Mouse (Mus musculus) monocyte, adult 5-6 weeks (primary cell): ENCODE measurements around the gene Eif4a3. TPM values are rescaled to one million over a fixed set of nuclear protein-coding genes. Genes with fewer than 3 reads are reported as not detected.
A peak's percentile ranks its signal among the peaks of the same experiment; 100 is the strongest.
"Not testable (repeated sequence)": the region's sequence is repeated elsewhere in the genome, so short reads cannot be mapped to it uniquely, and the experiment has no call there.

Experiments used
- ATAC-seq: fragments of 153-309, 156-312 bp; replicated peaks from 2 replicates; pipeline ENCODE4 v1.8.0; 2017; ENCODE audit warnings: mild to moderate bottlenecking; ENCODE audit not compliant: low TSS enrichment, insufficient number of reproducible peaks, severe bottlenecking, poor library complexity, low FRiP score
- total RNA-seq: library from RNA; stranded (forward); fragments of 200-1000, 200-491, 200-594 nt; gene quantifications from 3 replicates; pipeline ENCODE4 v1.2.3, GENCODE M21; 2017

The Eif4a3 gene
- total RNA-seq, 1 experiment from 2014 or later = 130 TPM

DNA sequence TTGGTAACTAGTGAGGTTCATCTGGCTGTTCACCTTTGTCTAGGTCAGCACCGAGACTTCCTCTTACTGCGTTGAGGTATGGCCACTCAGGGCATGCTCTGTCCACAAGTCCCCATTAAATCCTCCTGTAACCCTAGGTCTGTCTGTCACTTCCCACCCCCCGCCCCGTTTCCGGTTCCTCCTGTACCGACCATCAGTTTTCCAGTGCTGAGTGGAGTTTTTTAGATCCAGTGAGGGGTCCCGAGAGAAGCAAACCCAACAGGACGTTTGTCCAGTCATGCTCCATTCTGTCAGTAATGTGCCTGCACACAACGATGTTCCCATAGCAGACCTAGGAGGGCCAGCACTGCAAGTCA, 41.7 kb downstream of the Eif4a3 start:
- ATAC-seq = no peak

DNA sequence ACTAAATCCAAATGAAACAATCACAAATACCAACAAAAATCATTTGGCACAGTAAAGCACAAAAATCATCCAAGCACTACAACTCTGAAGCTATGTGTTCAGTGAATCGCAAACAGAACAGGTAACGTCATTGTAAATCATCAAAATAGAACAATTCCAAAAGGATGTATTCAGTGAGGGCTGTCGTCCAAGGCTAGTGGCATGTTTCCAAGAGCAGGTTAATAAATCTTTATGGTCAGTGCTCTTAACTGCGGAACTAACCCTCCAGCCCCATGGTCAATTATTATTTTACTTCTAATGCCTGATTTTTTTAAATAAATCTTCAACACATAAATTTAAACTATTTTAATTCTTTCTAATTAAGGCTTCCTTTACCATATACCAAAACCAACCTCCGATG, 43.3 kb downstream of the Eif4a3 start:
- not testable (repeated sequence) for ATAC-seq

DNA sequence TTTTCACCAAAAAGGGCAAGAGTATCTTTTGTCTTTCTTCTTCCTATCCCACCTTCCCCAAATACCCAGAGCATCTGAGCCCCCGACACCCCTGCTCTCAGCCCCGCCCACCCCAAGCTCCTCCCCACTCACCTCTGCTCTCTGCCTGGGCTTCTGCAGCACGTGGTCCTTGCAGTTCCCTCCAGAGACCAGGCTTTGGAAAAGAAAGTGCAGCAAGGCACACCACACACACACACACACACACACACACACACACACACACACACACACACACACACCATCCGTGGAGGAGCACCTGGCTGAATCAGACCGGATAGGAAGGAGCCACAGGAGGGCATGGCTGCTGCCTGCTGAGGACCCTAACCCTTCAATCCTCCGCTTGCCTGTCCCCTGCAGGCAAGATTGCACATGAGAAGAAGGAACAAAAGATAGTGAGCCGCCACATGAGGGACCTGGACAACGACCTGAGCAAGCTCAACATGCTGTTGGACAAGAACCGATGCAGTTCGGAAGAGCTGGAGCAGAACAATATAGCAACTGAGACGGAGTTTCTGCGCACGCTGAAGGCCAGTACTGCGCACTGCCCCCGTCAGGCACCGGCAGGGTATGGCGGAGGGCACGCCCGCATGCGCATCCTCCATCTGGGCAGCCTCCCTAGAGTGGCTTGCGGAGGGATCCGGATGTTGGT, 46.9 kb downstream of the Eif4a3 start:
- peak; percentile 49 for ATAC-seq

DNA sequence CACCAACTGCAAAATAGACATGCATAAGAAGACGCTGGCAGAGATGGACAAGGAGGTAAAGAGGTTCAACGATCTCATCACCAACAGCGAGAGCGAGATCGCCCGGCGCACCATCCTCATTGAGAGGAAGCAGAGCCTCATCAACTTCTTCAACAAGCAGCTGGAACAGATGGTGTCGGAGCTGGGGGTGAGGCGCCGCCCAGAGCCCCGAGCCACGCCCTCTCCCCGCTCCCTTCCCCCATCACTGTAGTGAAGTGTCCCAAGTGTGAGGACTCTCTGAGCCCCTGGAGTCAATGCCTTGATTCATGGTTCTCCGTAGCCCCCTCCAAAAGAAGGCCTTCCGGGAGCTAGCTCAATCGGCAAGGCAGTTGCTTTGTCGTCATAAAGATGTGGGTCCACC, 48.9 kb downstream of the Eif4a3 start:
- ATAC-seq = no peak

DNA sequence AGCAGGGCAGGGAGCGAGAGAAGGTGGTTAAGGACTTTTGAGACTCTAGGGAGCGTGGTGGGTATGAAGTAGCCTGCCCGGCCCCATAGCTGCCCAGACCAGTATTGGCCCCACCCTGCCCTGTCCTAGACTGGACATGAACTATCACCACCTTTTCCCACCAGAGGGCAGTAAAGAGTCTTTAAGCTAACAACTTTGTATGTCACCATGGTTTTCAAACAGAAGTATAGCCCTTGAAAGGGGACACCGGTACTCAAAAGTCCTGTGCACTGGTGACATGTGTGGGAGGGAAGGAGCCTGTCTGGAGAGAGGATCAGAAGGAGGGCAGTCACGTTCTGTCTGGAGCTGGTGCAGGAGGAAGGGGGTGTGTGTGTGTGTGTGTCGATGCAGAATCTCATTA, 50.9 kb downstream of the Eif4a3 start:
- ATAC-seq = peak; percentile 73

DNA sequence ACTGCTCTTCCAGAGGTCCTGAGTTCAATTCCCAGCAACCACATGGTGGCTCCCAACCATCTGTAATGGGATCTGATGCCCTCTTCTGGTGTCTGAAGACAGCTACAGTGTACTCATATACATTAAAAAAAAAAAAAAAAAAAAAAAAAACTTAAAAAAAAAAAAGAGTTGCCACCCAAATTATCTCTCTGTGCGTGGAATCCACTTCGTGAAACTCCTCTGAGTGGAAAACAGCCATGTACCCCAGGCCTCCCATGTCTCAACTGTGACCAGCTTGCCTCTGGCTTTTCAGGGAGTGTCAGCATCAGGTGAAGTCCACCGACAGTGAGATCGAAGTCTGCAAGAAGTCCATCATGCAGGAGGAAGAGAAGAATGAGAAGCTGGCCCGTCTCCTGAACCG, 54.3 kb downstream of the Eif4a3 start:
- not testable (repeated sequence) for ATAC-seq

DNA sequence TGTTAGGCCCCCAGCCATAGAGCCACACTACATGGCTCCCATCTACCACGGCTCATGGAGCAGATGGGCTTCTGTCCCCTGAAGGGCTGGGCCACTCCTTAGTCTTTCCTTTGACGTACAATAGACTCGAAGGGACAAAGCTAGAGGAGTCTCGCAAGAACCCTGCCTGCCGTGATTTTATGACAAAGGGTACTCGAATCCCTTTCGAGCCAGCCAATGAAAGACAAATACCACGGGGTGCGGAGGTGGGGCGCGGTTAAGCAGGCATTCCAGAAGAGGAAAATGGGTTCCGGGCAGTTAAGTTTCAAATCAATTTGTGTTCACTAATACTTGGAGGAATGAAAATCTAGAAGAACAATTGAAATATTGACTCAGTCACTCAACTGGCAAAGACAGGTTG, 60.4 kb downstream of the Eif4a3 start:
- ATAC-seq = no peak

Other genes starting within 250 kb of the Eif4a3 start
- 35.2 to 45.8 TPM (median 42.2 TPM) in 3 replicates for gene Cbx4, start 213.9 kb downstream of the Eif4a3 start, total RNA-seq
- gene Tbc1d16, start 71.6 kb downstream of the Eif4a3 start, total RNA-seq = 0.21 to 0.86 TPM (median 0.49 TPM) in 3 replicates
- gene Ccdc40, start 71.5 kb downstream of the Eif4a3 start, total RNA-seq = 0.96 to 2.3 TPM (median 1.8 TPM) in 3 replicates
- 8.7 to 20.4 TPM (median 12.8 TPM) in 3 replicates for gene Gaa, start 32.2 kb downstream of the Eif4a3 start, total RNA-seq
- 0.19 TPM in 1 of 3 replicates, not detected in the others for gene Card14, start 7.7 kb upstream of the Eif4a3 start, total RNA-seq
- 15.0 to 19.4 TPM (median 17.0 TPM) in 3 replicates for gene Sgsh, start 55.4 kb upstream of the Eif4a3 start, total RNA-seq
- gene Slc26a11, start 55.5 kb upstream of the Eif4a3 start, total RNA-seq = 8.4 to 16.4 TPM (median 13.5 TPM) in 3 replicates
- gene Rnf213, start 93.0 kb upstream of the Eif4a3 start, total RNA-seq = 58.5 to 104 TPM (median 67.5 TPM) in 3 replicates
- gene Endov, start 191.3 kb upstream of the Eif4a3 start, total RNA-seq = 4.1 to 11.0 TPM (median 7.6 TPM) in 3 replicates
- gene Nptx1, start 247.7 kb upstream of the Eif4a3 start, total RNA-seq = 0.29 TPM in 1 of 3 replicates, not detected in the others